Mouse (Mus musculus) spleen, adult 12 weeks (tissue): Measurements from ENCODE around the gene Gm5862.
"Not testable (repeated sequence)": the region's sequence is repeated elsewhere in the genome, so short reads cannot be mapped to it uniquely, and the experiment has no call there.

Experiments
- DNase-seq: peaks from one replicate; pipeline ENCODE4 v3.0.0; 2022; ENCODE audit warnings: low spot score

Gm5862 gene

DNA sequence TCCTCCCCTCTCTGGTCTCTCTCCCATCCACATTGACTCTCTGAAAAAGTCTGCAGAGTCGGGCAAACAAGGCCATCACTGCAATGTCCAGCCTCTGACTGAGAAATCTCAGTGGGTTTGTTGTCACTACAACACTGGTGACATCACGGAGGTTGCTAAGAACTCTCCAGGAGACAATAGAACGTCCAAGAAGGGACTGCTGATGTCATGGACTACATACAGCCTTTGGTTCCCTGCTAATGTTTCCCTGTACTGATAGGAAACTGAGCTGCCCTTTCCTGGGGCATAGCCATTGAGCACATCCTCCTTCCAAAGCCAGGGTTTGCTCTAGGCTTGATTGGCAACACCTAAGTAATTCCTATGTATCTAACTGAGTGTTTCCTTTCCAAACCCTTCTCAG lies at the start of gene Gm5862:
Gene Gm5862 (minus strand): TSS at position 101 of the 400 bp plus-strand sequence.
- not testable (repeated sequence) for DNase-seq

- no peak for DNase-seq
Observed at GRCm38 (mm10) chr5:26070716-26071115, 48.0 kb upstream of the Gm5862 start.

- DNase-seq = not testable (repeated sequence)
Observed at GRCm38 (mm10) chr5:26058481-26058880, 35.8 kb upstream of the Gm5862 start, which contains the start of gene Gm7347. Gene Gm7347 (minus strand): TSS chr5:26058581.

DNA sequence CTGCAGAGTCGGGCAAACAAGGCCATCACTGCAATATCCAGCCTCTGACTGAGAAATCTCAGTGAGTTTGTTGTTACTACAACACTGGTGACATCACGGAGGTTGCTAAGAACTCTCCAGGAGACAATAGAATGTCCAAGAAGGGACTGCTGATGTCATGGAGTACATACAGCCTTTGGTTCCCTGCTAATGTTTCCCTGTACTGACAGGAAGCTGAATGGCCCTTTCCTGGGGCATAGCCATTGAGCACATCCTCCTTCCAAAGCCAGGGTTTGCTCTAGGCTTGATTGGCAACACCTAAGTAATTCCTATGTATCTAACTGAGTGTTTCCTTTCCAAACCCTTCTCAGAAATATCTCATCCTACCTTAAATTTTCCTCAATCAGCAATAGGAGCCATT lies 16.7 kb upstream of the Gm5862 start, which contains the start of gene Speer4a:
Gene Speer4a (minus strand): TSS at position 101 of the 400 bp plus-strand sequence.
- DNase-seq = not testable (repeated sequence)

DNA sequence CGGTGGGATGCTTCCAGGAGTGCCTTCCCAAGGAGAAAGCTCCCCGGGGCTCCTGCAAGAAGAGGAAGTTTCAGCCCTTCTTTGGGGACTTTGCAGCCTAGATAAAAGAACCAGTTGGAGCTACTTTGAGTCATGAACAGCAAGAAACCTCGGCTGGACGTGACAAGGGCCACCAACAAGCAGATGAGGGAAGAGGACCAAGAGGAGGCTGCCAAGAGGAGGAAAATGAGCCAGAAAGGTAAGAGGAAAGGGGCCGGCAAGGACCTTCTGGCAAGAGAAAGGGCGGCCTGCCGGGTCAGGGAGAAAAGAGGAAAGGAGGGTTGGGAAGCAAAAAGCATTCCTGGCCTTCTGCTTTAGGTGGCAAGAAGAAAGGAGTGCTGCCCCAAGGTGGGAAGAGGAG lies 15.0 kb downstream of the Gm5862 start:
- DNase-seq = not testable (repeated sequence)

- not testable (repeated sequence) for DNase-seq
Observed at GRCm38 (mm10) chr5:26006937-26007695, 15.6 kb downstream of the Gm5862 start.

GRCm38 (mm10) chr5:26004698-26005097 lies 18.0 kb downstream of the Gm5862 start, which contains the start of gene Gm1979:
Gene Gm1979 (minus strand): TSS chr5:26004798.
- not testable (repeated sequence) for DNase-seq

DNA sequence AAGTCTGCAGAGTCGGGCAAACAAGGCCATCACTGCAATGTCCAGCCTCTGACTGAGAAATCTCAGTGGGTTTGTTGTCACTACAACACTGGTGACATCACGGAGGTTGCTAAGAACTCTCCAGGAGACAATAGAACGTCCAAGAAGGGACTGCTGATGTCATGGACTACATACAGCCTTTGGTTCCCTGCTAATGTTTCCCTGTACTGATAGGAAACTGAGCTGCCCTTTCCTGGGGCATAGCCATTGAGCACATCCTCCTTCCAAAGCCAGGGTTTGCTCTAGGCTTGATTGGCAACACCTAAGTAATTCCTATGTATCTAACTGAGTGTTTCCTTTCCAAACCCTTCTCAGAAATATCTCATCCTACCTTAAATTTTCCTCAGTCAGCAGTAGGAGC lies 34.2 kb downstream of the Gm5862 start, which contains the start of gene Gm21698:
Gene Gm21698 (minus strand): TSS at position 101 of the 400 bp plus-strand sequence.
- not testable (repeated sequence) for DNase-seq

- DNase-seq = not testable (repeated sequence)
Observed at GRCm38 (mm10) chr5:25972563-25972962, 50.2 kb downstream of the Gm5862 start, which contains the start of gene Gm21680. Gene Gm21680 (minus strand): TSS chr5:25972663.
